Mouse (Mus musculus) splenic B cell, adult 2 months (primary cell): ENCODE measurements around the gene Spred2.
A peak's percentile ranks its signal among the peaks of the same experiment; 100 is the strongest.

ENCODE experiments used
- DNase-seq: peaks from one replicate; pipeline ENCODE4 v3.0.0-alpha.2; 2011; ENCODE audit warnings: low read depth, low spot score
- H3K27me3 ChIP-seq: 2 replicates; pipeline ENCODE4 v1.6.1; 2012; ENCODE audit warnings: mild to moderate bottlenecking, low read length, moderate library complexity, mixed read lengths; ENCODE audit not compliant: control insufficient read depth, poor library complexity, insufficient read depth, severe bottlenecking
- H3K36me3 ChIP-seq: 2 replicates; pipeline ENCODE4 v1.6.1; 2012; ENCODE audit warnings: mild to moderate bottlenecking, low read length, moderate library complexity, mixed read lengths; ENCODE audit not compliant: control insufficient read depth, poor library complexity, insufficient read depth, severe bottlenecking

Gene Spred2

DNA sequence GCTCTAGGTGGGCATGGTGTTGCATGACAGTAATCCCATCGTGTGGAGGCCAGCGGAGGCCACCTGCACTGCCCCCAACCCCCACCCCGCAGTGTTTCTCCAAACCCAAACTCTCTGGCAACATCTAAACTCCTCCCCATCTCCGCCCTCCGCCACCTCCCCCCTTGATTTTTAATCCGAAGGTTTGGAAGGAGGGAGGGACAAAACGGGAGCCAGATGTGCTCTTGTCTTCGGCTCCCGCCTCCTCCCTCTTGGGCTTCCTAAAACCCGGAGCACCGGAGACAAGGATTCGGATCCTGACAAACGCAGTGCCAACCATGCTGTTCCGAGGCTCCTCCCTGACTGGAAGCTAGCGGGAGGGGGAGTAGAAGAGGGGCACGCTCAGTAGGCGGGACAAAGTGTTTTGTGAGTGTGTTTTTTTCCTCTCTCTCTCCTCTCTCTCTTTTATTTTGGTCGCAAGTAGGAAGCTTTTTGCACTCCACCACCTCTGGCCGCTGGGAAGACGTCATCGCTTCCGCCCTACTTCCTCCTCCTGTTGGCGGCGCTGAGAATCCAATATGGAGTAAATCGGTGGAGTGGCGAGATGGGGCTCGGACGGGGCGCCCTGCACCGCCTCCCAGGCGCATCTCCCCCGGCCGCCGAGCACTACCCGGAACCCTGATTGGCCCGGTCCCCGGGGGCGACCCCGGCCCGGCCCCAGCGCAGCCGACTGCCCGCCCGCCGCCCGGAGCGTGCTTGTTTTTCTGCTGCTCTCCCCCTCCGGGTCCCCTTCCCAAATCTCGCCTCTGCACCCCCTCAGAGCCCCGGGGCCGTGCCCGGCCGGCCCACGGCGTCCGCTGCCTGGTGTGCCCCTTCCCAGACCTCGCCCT is at the start of gene Spred2:
Spred2 (plus strand) TSS at position 488 of the 869 bp plus-strand sequence.
- Histone ChIP-seq H3K36me3 (no peaks in the 10 kb centered on the region), H3K27me3 (no peaks in the 10 kb centered on the region)
- peak; percentile 84 for DNase-seq

DNA sequence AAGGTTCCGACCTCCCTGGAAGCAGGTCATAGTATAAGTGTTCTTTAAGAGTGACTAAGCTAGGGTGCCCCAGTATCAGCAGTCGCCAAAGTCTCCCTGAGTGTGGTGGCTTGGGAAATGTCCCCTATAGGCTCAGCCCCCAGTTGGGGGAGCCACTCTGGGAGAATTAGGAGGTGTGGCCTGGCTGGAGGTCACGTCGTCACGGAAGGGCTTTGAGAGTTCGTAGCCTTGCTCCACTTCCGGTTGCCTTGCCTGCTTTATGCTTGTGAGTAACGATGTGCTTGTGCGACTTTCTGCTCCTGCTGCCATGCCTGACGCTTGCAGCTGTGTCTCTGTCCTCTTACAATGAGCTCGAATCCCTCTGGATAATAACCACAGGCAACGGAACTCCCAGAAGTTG is 48.6 kb upstream of the Spred2 start:
- Histone ChIP-seq H3K27me3 (no peaks in the 10 kb centered on the region), H3K36me3 (no peaks in the 10 kb centered on the region)
- no peak for DNase-seq

- Histone ChIP-seq H3K36me3 (no peaks in the 10 kb centered on the region), H3K27me3 (no peaks in the 10 kb centered on the region)
- DNase-seq = no peak
Measured at GRCm38 (mm10) chr11:19875964-19876363, 48.2 kb upstream of the Spred2 start.

GRCm38 (mm10) chr11:19877239-19877915 is 46.8 kb upstream of the Spred2 start:
- H3K36me3 ChIP-seq = no peaks in the 10 kb centered on the region
- H3K27me3 ChIP-seq = no peaks in the 10 kb centered on the region
- DNase-seq = no peak

DNA sequence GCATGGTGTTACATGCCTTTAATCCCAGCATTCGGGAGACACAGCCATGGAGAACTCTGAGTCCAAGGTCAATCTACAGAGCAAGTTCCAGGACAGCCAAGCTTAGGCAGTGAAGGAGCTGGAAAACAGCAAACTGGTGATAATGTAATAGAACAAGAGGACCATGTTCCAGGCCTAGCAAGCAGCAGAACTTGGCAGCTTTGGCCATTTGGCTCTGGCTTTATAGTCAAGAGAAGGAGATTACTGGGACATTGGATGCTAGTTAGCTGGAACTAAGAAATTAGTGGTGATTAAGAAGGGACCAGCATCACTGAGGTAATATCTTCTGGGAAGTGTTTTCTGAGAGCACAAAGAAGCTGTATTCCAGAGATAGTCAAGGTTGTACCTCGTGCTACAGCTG is 42.8 kb upstream of the Spred2 start:
- Histone ChIP-seq H3K27me3 (no peaks in the 10 kb centered on the region), H3K36me3 (no peaks in the 10 kb centered on the region)
- no peak for DNase-seq

GRCm38 (mm10) chr11:19890700-19891406 is 33.3 kb upstream of the Spred2 start:
- DNase-seq = no peak

DNA sequence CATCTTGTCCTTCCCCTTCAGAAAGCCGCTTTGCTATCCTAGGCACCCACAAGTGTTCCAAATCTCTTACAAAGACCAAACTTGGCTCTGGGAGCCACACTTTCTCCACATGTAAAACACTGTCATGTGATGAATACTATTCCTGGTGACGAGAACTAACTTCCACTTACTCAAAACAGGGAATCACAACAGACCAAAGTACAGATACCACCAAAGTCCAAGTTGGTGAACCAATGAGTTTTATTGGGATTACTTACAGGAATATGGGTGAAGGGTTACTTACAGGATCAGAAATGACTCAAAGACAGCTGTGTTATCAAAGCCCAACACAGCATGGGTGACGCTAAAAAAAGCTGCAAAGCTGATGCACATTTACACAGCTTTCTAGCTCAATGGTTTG is 30.9 kb upstream of the Spred2 start:
- Histone ChIP-seq H3K27me3 (no peaks in the 10 kb centered on the region), H3K36me3 (no peaks in the 10 kb centered on the region)
- no peak for DNase-seq

More at GRCm38 (mm10) chr11:19890700-19891406, 33.3 kb upstream of the Spred2 start:
- Histone ChIP-seq H3K36me3 (no peaks in the 10 kb centered on the region), H3K27me3 (no peaks in the 10 kb centered on the region)

- H3K36me3 ChIP-seq = no peaks in the 10 kb centered on the region
- H3K27me3 ChIP-seq = no peaks in the 10 kb centered on the region
- no peak for DNase-seq
Measured at GRCm38 (mm10) chr11:19899621-19900020, 24.6 kb upstream of the Spred2 start.

DNA sequence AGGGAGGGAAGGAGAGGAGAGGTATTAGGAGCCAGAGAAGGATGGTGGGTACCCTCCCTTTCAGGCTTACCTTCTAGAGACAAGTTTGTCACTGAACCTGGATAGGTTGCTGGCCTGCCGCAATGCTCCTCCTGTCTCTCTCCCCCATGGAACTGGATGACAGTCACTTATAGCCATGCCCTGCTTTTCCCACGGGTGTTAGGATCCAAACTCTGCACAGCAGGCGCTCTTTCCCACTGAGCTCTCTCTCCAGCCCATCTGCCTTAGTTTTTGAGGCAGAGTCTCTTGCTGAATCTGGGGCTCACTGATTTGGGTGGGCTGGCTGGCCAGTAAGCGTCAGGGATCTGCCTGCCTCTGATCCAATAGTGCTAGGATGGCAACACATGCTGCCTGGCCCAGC is 23.5 kb upstream of the Spred2 start:
- DNase-seq = no peak
- Histone ChIP-seq H3K36me3 (no peaks in the 10 kb centered on the region), H3K27me3 (no peaks in the 10 kb centered on the region)

- DNase-seq = no peak
- H3K27me3 ChIP-seq = no peaks in the 10 kb centered on the region
- no peaks in the 10 kb centered on the region for H3K36me3 ChIP-seq
Measured at GRCm38 (mm10) chr11:19911216-19911615, 13.0 kb upstream of the Spred2 start.

DNA sequence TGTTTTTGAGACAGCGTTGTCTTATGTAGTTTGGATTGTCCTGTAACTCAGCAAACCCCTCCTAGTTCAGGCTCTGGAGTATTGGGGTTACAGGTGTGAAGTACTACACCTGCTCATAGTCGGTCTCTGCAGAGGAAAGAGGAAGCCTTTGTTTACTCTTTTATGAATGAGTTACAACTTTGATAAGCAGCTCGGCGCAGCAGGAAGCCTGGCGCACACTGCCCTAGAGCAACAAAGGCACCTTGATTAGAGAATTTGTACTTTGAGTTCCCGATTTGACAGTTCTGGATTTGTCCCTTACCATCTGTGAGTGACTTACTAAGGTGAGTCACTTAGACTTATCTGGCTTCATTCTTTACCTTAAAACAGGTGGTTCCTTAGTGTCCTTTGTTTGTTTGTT is 12.0 kb upstream of the Spred2 start:
- Histone ChIP-seq H3K27me3 (no peaks in the 10 kb centered on the region), H3K36me3 (no peaks in the 10 kb centered on the region)
- DNase-seq = no peak

DNA sequence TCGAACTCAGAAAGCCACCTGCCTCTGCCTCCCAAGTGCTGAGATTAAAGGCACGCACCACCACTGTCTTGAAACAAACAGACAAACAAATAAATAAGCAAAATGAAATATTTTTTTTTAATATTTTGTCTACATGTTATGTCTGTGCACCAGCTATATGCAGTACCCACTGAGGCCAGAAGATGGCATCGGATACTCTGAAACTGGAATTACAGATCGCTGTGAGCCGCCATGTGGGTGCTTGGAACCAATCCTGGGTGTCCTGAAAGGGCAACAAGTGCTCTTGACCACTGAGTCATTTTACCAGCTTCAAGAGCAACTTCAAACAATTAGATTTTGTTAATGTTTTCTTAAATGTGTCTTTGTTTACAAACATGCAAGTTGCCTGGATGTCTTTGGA is 11.5 kb upstream of the Spred2 start:
- H3K27me3 ChIP-seq = no peaks in the 10 kb centered on the region
- peak; percentile 43 for DNase-seq
- no peaks in the 10 kb centered on the region for H3K36me3 ChIP-seq

DNA sequence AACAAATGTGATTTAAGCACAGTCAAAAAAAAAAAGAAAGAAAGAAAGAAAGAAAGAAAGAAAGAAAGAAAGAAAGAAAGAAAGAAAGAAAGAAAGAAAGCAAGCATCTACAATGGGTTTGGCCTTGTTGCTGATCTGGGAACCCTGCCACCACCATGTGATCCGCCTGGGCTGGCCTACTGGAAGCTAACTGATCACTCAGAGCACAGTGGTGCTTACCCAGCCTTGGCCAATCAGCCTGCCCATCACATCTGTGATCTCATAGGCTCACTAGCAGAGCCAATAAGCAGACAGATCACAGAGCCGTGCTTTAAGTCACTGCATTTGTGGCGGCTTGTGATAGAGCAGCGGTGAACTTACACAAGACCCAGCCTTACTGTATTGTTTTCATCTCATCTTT is 10.4 kb upstream of the Spred2 start:
- H3K36me3 ChIP-seq = no peaks in the 10 kb centered on the region
- DNase-seq = no peak

GRCm38 (mm10) chr11:19917381-19918245 is 6.6 kb upstream of the Spred2 start:
- DNase-seq = no peak
- Histone ChIP-seq H3K27me3 (no peaks in the 10 kb centered on the region), H3K36me3 (no peaks in the 10 kb centered on the region)

More for the DNA sequence above, 10.4 kb upstream of the Spred2 start:
- no peaks in the 10 kb centered on the region for H3K27me3 ChIP-seq
